Comparison of ENCODE assay signal across 8 mouse cellular contexts in genomic region chr1:135767324-135767890, GRCm38 (mm10). TPM values are rescaled to one million over a fixed set of nuclear protein-coding genes. Genes with fewer than 3 reads are reported as not detected.
A peak's percentile ranks its signal among the peaks of the same experiment; 100 is the strongest.
DNase-seq lines count a peak whose midpoint lies in the region; ATAC-seq lines count a peak whose summit lies in the region.

No protein-coding gene starts in this region.

- H3K4me3 ChIP-seq in kidney, embryonic 15.5 days (replicated peaks), result peak overlapping the region; percentile 79
- H3K4me3 ChIP-seq in brown adipose tissue, adult 24 weeks (ENCODE audit: insufficient read depth, low read depth, low read length), result peak overlapping the region; percentile 80
- H3K4me3 ChIP-seq in hindbrain, embryonic 16.5 days (ENCODE audit: low read length), result peak overlapping the region; percentile 58

- H3K9ac ChIP-seq in kidney, embryonic 15.5 days, result peak overlapping the region; percentile 85
- H3K9ac ChIP-seq in hindbrain, embryonic 16.5 days (ENCODE audit: low read depth, low read length), result no peak overlapping the region; the same call in 1 of the 2 replicates

- H3K4me2 ChIP-seq in kidney, embryonic 15.5 days, result peak overlapping the region; percentile 89
- peak overlapping the region; percentile 97 for H3K4me2 ChIP-seq in hindbrain, embryonic 16.5 days (ENCODE audit: low read length)

- 52% methylated on average over 4 of the region's 4 CpGs for WGBS in kidney, embryonic 15.5 days
- WGBS in hindbrain, embryonic 16.5 days, result 86% methylated on average over 4 of the region's 4 CpGs

- H3K9me3 ChIP-seq in kidney, embryonic 15.5 days (replicated peaks), result no peaks in the 10 kb centered on the region
- no peaks in the 10 kb centered on the region for H3K9me3 ChIP-seq in hindbrain, embryonic 16.5 days (ENCODE audit: control insufficient read depth, low read length)

- no peaks in the 10 kb centered on the region for H3K27me3 ChIP-seq in kidney, embryonic 15.5 days
- no peaks in the 10 kb centered on the region for H3K27me3 ChIP-seq in hindbrain, embryonic 16.5 days (replicated peaks; ENCODE audit: control insufficient read depth, insufficient read depth, low read length)

- no peak for DNase-seq in kidney, postnatal 10 days
- DNase-seq in urinary bladder, postnatal 25 days (ENCODE audit: low spot score), result no peak
- no peak for DNase-seq in gastrocnemius, adult 18-20 months (ENCODE audit: low spot score)
- DNase-seq in thymus, postnatal 0 days (ENCODE audit: low spot score), result no peak

- H3K27ac ChIP-seq in kidney, embryonic 15.5 days, result 0 out of 2 replicates have a peak overlapping the region, but pooled peaks have one; percentile 95
- H3K27ac ChIP-seq in brown adipose tissue, adult 24 weeks (replicated peaks; ENCODE audit: low read depth, low read length), result peak overlapping the region; percentile 99
- H3K27ac ChIP-seq in hindbrain, embryonic 16.5 days (ENCODE audit: low read depth, low read length), result no peak overlapping the region

- H3K36me3 ChIP-seq in kidney, embryonic 15.5 days, result peaks cover 25% of the 10 kb centered on the region
- no peaks in the 10 kb centered on the region for H3K36me3 ChIP-seq in hindbrain, embryonic 16.5 days (ENCODE audit: control insufficient read depth, insufficient read depth, low read length)

- ATAC-seq in kidney, embryonic 15.5 days (replicated peaks; ENCODE audit: low FRiP score), result no peak
- no peak for ATAC-seq in hindbrain, embryonic 16.5 days
- 0 out of 2 replicates have a peak, but pooled peaks have one; percentile 14 for ATAC-seq in monocyte, adult 5-6 weeks (replicated peaks; ENCODE audit: insufficient number of reproducible peaks, low FRiP score, low TSS enrichment, poor library complexity, severe bottlenecking)

- peaks cover 90% of the 10 kb centered on the region for H3K4me1 ChIP-seq in kidney, embryonic 15.5 days
- H3K4me1 ChIP-seq in brown adipose tissue, adult 24 weeks (ENCODE audit: control insufficient read depth, insufficient read depth, insufficient read length, low read length), result peaks cover 9% of the 10 kb centered on the region; the same call in 1 of the 2 replicates
- H3K4me1 ChIP-seq in hindbrain, embryonic 16.5 days (ENCODE audit: control insufficient read depth, insufficient read depth, low read depth, low read length), result peaks cover 29% of the 10 kb centered on the region

RNA-seq across cellular contexts. Expression of gene Phlda3, which starts 1.5 kb away (rescaled TPM):
- polyA plus RNA-seq in kidney, embryonic 15.5 days (2015; fragmentation: Nextera tagmentation; extraction: Ambion mirVana), result 79.5 and 86.2 TPM in 2 replicates
- 498 and 651 TPM in 2 replicates for polyA plus RNA-seq in brown adipose tissue, adult 24 weeks (2012; ENCODE audit: insufficient read depth, insufficient read length, missing spikeins)
- 43.1 and 49.5 TPM in 2 replicates for polyA plus RNA-seq in hindbrain, embryonic 16.5 days (2015; fragmentation: Nextera tagmentation; extraction: Ambion mirVana)
- total RNA-seq in monocyte, adult 5-6 weeks (2017), result 0.39 to 7.4 TPM (median 1.4 TPM) in 3 replicates
- total RNA-seq in gastrocnemius, adult 18-20 months (2021), result 100 to 1,000 TPM; 152 to 154 TPM
- polyA plus RNA-seq in thymus, postnatal 0 days (2015; fragmentation: Nextera tagmentation; extraction: Ambion mirVana), result 46.0 and 46.5 TPM in 2 replicates

RNA-seq across cellular contexts. Expression of gene Tnni1, which starts 11.8 kb away (rescaled TPM):
- polyA plus RNA-seq in kidney, embryonic 15.5 days (2015; fragmentation: Nextera tagmentation; extraction: Ambion mirVana), result 36.1 and 56.2 TPM in 2 replicates
- 13.6 and 19.7 TPM in 2 replicates for polyA plus RNA-seq in brown adipose tissue, adult 24 weeks (2012; ENCODE audit: insufficient read depth, insufficient read length, missing spikeins)
- 1.1 and 19.6 TPM in 2 replicates for polyA plus RNA-seq in hindbrain, embryonic 16.5 days (2015; fragmentation: Nextera tagmentation; extraction: Ambion mirVana)
- total RNA-seq in monocyte, adult 5-6 weeks (2017), result 0.97 to 3.4 TPM in 2 of 3 replicates, not detected in the other
- 100 to 1,000 TPM; 310 to 354 TPM for total RNA-seq in gastrocnemius, adult 18-20 months (2021)
- 7.5 and 7.9 TPM in 2 replicates for polyA plus RNA-seq in thymus, postnatal 0 days (2015; fragmentation: Nextera tagmentation; extraction: Ambion mirVana)

RNA-seq across cellular contexts. Expression of gene Csrp1, which starts 47.5 kb away (rescaled TPM):
- polyA plus RNA-seq in kidney, embryonic 15.5 days (2015; fragmentation: Nextera tagmentation; extraction: Ambion mirVana), result 119 and 137 TPM in 2 replicates
- 33.7 and 37.2 TPM in 2 replicates for polyA plus RNA-seq in brown adipose tissue, adult 24 weeks (2012; ENCODE audit: insufficient read depth, insufficient read length, missing spikeins)
- polyA plus RNA-seq in hindbrain, embryonic 16.5 days (2015; fragmentation: Nextera tagmentation; extraction: Ambion mirVana), result 20.6 and 23.7 TPM in 2 replicates
- total RNA-seq in monocyte, adult 5-6 weeks (2017), result 25.1 to 38.6 TPM (median 32.4 TPM) in 3 replicates
- total RNA-seq in gastrocnemius, adult 18-20 months (2021), result 10 to 100 TPM; 21.6 to 31.7 TPM
- 162 and 178 TPM in 2 replicates for polyA plus RNA-seq in thymus, postnatal 0 days (2015; fragmentation: Nextera tagmentation; extraction: Ambion mirVana)

RNA-seq across cellular contexts. Expression of gene Lad1, which starts 51.0 kb away (rescaled TPM):
- 21.7 and 22.1 TPM in 2 replicates for polyA plus RNA-seq in kidney, embryonic 15.5 days (2015; fragmentation: Nextera tagmentation; extraction: Ambion mirVana)
- not detected in 2 replicates for polyA plus RNA-seq in brown adipose tissue, adult 24 weeks (2012; ENCODE audit: insufficient read depth, insufficient read length, missing spikeins)
- 0.47 and 0.93 TPM in 2 replicates for polyA plus RNA-seq in hindbrain, embryonic 16.5 days (2015; fragmentation: Nextera tagmentation; extraction: Ambion mirVana)
- 0.29 TPM in 1 of 3 replicates, not detected in the others for total RNA-seq in monocyte, adult 5-6 weeks (2017)
- under 1 TPM in 1 of 2 experiments, not detected in 1; 0.09 TPM for total RNA-seq in gastrocnemius, adult 18-20 months (2021)
- 12.1 and 12.5 TPM in 2 replicates for polyA plus RNA-seq in thymus, postnatal 0 days (2015; fragmentation: Nextera tagmentation; extraction: Ambion mirVana)
